Mouse (Mus musculus) cerebellum, adult 11 months (tissue): Measurements from ENCODE around the gene Gm27029.
"Not testable (repeated sequence)": the region's sequence is repeated elsewhere in the genome, so short reads cannot be mapped to it uniquely, and the experiment has no call there.

Source experiments
- DNase-seq: peaks from one replicate; pipeline ENCODE4 v3.0.0; 2022

The Gm27029 gene

GRCm38 (mm10) chr11:101424105-101424851 lies at the start of gene Gm27029:
Gene Gm27029 (minus strand): TSS chr11:101424796.
- peak; percentile 27 for DNase-seq

- DNase-seq, result no peak
These were observed 49.7 kb upstream of the Gm27029 start for GRCm38 (mm10) chr11:101474298-101474697.

GRCm38 (mm10) chr11:101473686-101474085 lies 49.1 kb upstream of the Gm27029 start:
- not testable (repeated sequence) for DNase-seq

- DNase-seq, result no peak
These were observed 47.7 kb upstream of the Gm27029 start for GRCm38 (mm10) chr11:101472336-101472735.

- DNase-seq, result no peak
These were observed 47.3 kb upstream of the Gm27029 start for GRCm38 (mm10) chr11:101471926-101472325.

GRCm38 (mm10) chr11:101470206-101470605 lies 45.6 kb upstream of the Gm27029 start:
- DNase-seq, result no peak

- no peak for DNase-seq
These were observed 44.6 kb upstream of the Gm27029 start for GRCm38 (mm10) chr11:101469155-101469554.

GRCm38 (mm10) chr11:101468731-101469130 lies 44.1 kb upstream of the Gm27029 start:
- no peak for DNase-seq

GRCm38 (mm10) chr11:101468263-101468688 lies 43.7 kb upstream of the Gm27029 start:
- peak; percentile 29 for DNase-seq

GRCm38 (mm10) chr11:101467477-101468262 lies 43.1 kb upstream of the Gm27029 start:
- DNase-seq, result peak; percentile 48

- not testable (repeated sequence) for DNase-seq
These were observed 42.0 kb upstream of the Gm27029 start for GRCm38 (mm10) chr11:101466552-101466950.

- peak; percentile 41 for DNase-seq
These were observed 41.4 kb upstream of the Gm27029 start, which contains the start of gene Vat1 for GRCm38 (mm10) chr11:101465869-101466551. Gene Vat1 (minus strand): TSS chr11:101466230.

- no peak for DNase-seq
These were observed 40.7 kb upstream of the Gm27029 start for GRCm38 (mm10) chr11:101465101-101465868.

GRCm38 (mm10) chr11:101464211-101465100 lies 39.9 kb upstream of the Gm27029 start, which contains the start of gene Rnd2:
Gene Rnd2 (plus strand): TSS chr11:101464999.
- no peak for DNase-seq

- DNase-seq, result no peak
These were observed 38.2 kb upstream of the Gm27029 start for GRCm38 (mm10) chr11:101462583-101463440.

GRCm38 (mm10) chr11:101462141-101462540 lies 37.5 kb upstream of the Gm27029 start:
- no peak for DNase-seq

- no peak for DNase-seq
These were observed 35.7 kb upstream of the Gm27029 start for GRCm38 (mm10) chr11:101460321-101460720.

- DNase-seq, result no peak
These were observed 35.1 kb upstream of the Gm27029 start for GRCm38 (mm10) chr11:101459716-101460115.

GRCm38 (mm10) chr11:101458217-101458616 lies 33.6 kb upstream of the Gm27029 start:
- no peak for DNase-seq

GRCm38 (mm10) chr11:101457631-101458030 lies 33.0 kb upstream of the Gm27029 start:
- no peak for DNase-seq
